Mouse (Mus musculus) adrenal gland, adult 2 months (tissue): ENCODE data around the gene 1700042G07Rik. TPM values are rescaled to one million over a fixed set of nuclear protein-coding genes. Genes with fewer than 3 reads are reported as not detected.
A peak's percentile ranks its signal among the peaks of the same experiment; 100 is the strongest.
"Not testable (repeated sequence)": the region's sequence is repeated elsewhere in the genome, so short reads cannot be mapped to it uniquely, and the experiment has no call there.

Experiments used
- DNase-seq: peaks from one replicate; pipeline ENCODE4 v3.0.0; 2021
- polyA plus RNA-seq: library from polyadenylated mRNA; depleted of rRNA; stranded (reverse); fragments of >200 nt; gene quantifications from 2 replicates; pipeline ENCODE4 v1.2.3, GENCODE M21; 2012; rRNA removed
- total RNA-seq, 2 experiments: library from RNA; stranded (reverse); gene quantifications; 2 replicates each; pipeline ENCODE4 v1.2.3; 2021

The 1700042G07Rik gene
- total and polyA plus RNA-seq, 3 experiments: not detected

DNA sequence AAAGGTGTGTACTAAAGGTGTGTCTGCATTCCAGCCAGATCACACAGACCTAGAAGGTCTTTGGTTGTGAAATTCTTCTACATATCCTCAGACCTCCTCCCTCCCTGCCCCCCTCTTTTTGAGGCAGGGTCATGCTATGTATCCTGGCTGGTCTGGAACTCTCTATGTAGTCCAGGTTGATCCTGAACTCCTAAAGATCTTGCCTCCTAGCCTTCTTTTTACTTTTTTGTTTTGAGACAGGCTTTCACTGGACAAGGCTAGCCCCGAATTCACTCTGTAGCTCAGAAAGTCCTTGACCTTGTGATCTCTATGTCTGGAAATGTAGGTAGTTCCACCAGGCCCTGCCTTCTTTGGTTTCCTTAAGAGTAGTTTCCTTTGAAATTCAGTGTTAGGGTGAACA lies 35.7 kb downstream of the 1700042G07Rik start:
- no peak for DNase-seq

DNA sequence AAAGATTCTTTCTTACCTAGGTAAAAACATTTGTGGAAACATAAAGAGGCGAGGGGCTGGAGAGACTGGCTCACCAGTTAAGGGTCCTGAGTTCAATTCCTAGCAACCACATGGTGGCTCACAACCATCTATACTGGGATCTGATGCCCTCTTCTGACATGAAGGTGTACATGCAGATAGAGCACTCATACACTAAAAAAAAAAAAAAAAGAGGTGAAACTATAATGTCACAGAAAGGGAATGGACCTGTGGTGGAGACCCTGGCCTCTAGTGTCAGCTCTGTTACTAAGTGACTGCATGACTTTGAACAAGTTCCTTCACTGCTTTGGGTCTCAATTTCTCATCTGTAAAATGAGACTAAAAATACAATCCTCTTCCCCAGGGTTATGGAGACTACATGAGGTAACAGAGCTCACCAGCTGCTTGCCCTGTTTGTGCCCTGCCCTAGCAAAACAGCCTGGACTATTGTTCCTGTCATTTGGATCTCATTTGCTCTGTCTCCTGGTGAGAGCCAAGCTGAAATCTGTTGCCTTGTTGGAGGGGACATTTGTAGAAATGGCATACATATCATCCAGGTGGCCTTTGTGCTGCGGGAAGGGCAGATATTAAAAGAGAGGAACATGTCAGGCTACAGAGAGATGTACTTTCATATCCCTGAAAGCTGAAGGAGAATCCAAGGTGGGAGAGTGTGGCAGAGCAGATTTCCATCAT lies 42.9 kb downstream of the 1700042G07Rik start:
- no peak for DNase-seq

DNA sequence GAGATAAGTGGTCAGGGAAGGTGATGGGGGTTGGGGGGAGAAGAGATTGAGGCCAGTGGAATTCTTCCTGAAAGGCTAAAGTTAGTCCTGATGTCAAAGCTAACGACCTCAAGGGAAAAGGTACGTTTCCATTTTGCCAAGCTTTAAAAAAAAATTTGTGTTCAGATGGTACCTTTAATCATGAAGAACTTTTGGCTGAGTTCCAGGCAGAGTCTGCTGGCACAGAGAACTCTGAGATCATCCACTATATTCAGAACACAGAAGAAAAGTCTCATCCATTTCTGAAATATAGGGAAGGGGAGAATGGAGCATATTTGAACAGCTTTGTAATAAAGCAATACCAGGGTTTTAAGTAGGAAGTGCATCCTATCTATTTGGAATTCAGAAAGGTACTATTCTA lies 43.9 kb downstream of the 1700042G07Rik start:
- DNase-seq: peak; percentile 35

DNA sequence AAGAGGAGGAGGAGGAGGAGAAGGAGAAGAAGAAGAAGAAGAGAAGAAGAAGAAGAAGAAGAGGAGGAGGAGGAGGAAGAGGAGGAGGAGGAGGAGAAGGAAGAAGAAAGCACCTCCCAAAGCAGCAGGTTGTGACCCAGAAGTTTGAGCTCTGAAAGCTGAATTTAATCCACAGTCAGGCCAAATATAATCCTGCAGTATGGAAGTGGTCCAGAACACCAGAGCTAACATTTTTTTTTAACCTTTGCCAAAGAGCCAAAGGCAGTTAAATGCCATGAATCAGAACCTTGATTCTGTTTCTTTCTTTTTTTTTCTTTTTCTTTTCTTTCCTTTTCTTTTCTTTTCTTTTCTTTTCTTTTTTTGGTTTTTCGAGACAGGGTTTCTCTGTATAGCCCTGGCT lies 44.5 kb downstream of the 1700042G07Rik start:
- not testable (repeated sequence) for DNase-seq

DNA sequence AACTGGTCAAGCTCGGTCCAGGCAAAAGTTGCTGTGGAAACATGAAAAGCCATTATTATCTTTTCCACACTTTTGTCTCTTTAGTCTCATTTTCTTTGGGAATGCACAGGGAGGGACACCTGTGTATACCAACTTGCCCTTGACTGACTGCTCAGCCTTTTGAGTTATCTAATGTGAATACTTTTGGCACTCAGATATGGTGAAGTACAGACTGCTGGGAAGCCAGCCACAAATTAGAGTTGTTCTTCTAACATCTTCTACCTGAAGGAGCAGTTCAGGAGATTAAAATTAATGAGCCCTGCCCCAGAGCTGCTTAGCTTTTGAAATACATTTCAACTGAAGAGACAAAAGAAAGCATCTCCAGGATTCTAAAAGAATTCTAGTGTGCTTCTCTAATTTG lies 45.9 kb downstream of the 1700042G07Rik start:
- DNase-seq: no peak

DNA sequence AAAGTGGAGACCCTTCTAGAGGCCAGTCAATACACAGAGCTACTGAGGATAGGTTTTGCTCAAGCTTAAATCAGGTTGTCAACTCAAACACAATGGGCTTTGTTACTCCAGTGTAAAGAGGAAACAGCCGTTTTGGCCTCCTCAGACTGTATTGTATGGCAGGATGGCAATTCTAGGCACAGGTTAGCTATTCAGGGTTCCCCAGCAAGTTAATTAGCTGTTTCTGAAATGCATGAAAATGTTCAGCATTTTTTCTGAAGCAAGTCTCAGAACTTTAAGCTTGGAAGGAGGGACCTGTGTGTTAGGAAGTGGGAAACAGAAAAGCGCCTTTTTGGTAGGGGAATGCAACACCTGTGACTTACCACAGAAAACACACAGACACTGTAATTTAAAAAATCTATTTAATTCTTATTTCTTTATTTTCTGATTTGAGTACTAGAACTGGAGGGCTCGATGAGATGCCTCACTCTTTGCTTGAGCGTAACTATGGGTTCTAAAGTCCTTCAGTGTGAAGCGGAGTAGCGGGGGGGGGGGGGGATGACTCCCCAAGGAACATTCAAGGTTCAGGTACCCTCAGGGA lies 47.0 kb downstream of the 1700042G07Rik start:
- DNase-seq: no peak

DNA sequence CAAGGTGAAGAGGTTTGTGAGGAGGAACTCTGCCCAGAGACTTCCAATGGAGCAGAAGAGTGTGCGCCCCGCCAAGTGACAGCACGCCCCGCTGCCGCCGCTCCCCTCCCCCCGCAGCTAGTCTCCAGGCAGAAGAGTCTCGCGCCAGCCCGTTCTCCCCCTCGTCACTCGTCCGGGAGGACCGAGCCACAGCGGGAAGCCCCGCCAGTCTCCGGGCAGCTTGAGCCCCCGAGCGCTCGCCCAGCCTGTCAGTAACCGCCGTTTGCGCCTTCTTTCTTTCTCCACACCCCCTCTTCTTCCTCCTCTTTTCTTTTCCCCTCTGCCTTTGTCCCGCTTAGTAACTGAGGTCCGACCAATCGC lies 47.6 kb downstream of the 1700042G07Rik start:
- no peak for DNase-seq

DNA sequence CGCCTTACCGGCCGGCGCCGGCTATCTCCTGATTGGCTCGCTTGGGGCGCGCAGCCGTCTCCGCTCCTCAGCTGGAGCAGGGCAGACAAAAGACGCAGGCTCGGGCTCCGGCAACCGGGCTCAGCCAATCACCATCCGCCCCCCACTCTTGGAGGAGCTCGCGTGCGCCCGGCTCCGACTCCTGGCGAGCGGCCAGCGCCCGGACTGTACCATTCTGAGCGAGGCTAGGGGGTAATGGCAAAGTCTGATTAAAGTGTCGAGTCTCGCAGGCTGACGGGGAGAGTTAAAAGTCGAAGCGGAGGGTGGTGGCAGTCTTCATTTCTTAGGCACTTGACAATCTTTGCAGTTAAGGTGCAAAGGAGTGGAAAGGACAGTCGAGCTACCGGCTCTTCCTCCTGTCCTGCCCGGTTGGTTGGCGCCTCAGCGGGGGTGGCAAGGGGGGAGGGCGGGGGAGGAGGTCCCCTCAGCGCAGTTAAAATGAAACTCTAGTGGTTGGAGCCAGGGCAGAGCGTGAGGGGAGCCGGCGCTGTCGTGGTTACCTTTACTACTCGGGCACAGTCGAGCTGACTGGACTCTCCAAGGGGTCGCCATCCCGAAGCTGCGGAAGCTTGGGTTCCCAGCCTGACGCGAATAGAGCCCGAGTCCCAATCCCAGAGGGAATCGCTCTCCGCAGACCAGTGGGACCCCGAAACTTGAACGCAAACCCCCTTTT lies 48.1 kb downstream of the 1700042G07Rik start, which contains the start of gene Pik3r3:
Pik3r3 (plus strand) TSS at position 479 of the 712 bp plus-strand sequence.
- peak; percentile 99 for DNase-seq

DNA sequence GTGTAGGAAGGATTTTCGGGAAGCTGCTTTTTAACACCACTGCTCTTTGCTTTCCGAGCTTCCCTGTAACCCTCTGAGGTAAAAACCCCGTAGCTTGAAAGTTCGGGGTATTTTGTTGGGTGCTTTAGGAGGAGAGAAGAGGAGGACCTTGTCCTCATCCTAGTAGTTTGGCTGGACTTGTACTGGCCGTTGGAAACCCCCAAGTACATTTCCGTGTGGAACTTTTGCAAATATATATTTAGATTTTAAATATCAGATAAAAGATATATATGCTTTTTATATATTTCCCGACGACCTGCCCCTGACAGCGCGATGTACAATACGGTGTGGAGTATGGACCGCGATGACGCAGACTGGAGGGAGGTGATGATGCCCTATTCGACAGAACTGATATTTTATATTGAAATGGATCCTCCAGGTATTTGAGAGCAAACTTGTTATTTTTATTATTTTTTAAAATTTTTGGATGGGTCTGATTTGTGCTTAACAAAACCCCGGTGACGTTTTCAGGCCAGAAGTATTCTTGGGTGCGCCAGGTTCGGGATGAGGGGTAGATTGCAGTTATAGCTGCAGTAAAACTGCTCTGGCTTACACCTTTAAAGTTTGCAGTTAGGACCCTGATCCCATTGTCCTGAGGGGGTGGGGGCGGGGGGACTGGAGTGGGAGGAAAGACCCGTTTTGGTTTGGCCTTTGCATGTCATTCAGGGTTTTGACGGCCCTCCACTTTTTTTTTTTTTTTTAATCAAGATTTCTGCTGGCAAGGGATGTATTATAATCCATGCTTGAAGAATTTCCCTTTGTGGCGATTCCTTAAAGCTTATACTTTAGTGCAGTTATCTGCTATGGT lies 49.0 kb downstream of the 1700042G07Rik start:
- DNase-seq: peak; percentile 33

DNA sequence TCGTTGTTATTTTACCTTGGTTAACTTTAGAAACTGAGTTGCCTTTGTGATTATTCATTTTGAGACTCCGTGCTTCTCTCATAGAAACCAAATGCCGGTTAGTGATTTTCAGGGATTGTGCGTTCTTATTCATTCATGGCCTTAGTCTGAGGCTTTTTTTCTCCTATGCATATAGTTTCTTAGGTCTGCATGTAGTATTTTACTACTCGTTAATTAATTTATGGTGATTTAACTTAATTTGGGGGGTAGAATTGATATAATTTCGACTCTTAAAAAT lies 49.6 kb downstream of the 1700042G07Rik start:
- DNase-seq: no peak

Other genes with a start within 250 kb of the 1700042G07Rik start
- gene Dmbx1, start 233.4 kb upstream of the 1700042G07Rik start, total RNA-seq: not detected
- not detected in 2 replicates for gene Dmbx1, start 233.4 kb upstream of the 1700042G07Rik start, polyA plus RNA-seq
- 1 to 10 TPM; 3.7 to 4.8 TPM for gene Faah, start 155.4 kb upstream of the 1700042G07Rik start, total RNA-seq
- 4.7 and 8.0 TPM in 2 replicates for gene Faah, start 155.4 kb upstream of the 1700042G07Rik start, polyA plus RNA-seq
- gene Nsun4, start 119.5 kb upstream of the 1700042G07Rik start, total RNA-seq: 10 to 100 TPM; 24.4 to 32.7 TPM
- gene Nsun4, start 119.5 kb upstream of the 1700042G07Rik start, polyA plus RNA-seq: 7.7 and 10.3 TPM in 2 replicates
- 100 to 1,000 TPM; 439 to 769 TPM for gene Uqcrh, start 98.3 kb upstream of the 1700042G07Rik start, total RNA-seq
- gene Uqcrh, start 98.3 kb upstream of the 1700042G07Rik start, polyA plus RNA-seq: 33.6 and 37.9 TPM in 2 replicates
- 10 to 100 TPM; 63.3 to 71.4 TPM for gene Lrrc41, start 98.1 kb upstream of the 1700042G07Rik start, total RNA-seq
- gene Lrrc41, start 98.1 kb upstream of the 1700042G07Rik start, polyA plus RNA-seq: 119 and 160 TPM in 2 replicates
- under 1 TPM; 0.58 to 0.62 TPM for gene Rad54l, start 49.7 kb upstream of the 1700042G07Rik start, total RNA-seq
- gene Rad54l, start 49.7 kb upstream of the 1700042G07Rik start, polyA plus RNA-seq: 0.45 and 0.46 TPM in 2 replicates
- 10 to 100 TPM; 48.1 to 70.5 TPM for gene Pomgnt1, start 49.5 kb upstream of the 1700042G07Rik start, total RNA-seq
- gene Pomgnt1, start 49.5 kb upstream of the 1700042G07Rik start, polyA plus RNA-seq: 28.0 and 34.9 TPM in 2 replicates
- gene Lurap1, start 22.0 kb upstream of the 1700042G07Rik start, total RNA-seq: 10 to 100 TPM in 1 of 2 experiments, 1 to 10 TPM in 1; 5.2 to 16.2 TPM
- 1.8 and 2.5 TPM in 2 replicates for gene Lurap1, start 22.0 kb upstream of the 1700042G07Rik start, polyA plus RNA-seq
- gene Tspan1, start 5.8 kb upstream of the 1700042G07Rik start, total RNA-seq: not detected
- gene Tspan1, start 5.8 kb upstream of the 1700042G07Rik start, polyA plus RNA-seq: not detected in 2 replicates
- under 1 TPM in 1 of 2 experiments, not detected in 1; 0.52 TPM for gene Gm49337, start within 50 bp of the 1700042G07Rik start, total RNA-seq
- not detected in 2 replicates for gene Gm49337, start within 50 bp of the 1700042G07Rik start, polyA plus RNA-seq
- 10 to 100 TPM; 16.2 to 24.4 TPM for gene Pik3r3, start 48.2 kb downstream of the 1700042G07Rik start, total RNA-seq
- 14.6 and 21.6 TPM in 2 replicates for gene Pik3r3, start 48.2 kb downstream of the 1700042G07Rik start, polyA plus RNA-seq